ENCODE assay signal across 8 mouse cellular contexts in the genomic region with DNA sequence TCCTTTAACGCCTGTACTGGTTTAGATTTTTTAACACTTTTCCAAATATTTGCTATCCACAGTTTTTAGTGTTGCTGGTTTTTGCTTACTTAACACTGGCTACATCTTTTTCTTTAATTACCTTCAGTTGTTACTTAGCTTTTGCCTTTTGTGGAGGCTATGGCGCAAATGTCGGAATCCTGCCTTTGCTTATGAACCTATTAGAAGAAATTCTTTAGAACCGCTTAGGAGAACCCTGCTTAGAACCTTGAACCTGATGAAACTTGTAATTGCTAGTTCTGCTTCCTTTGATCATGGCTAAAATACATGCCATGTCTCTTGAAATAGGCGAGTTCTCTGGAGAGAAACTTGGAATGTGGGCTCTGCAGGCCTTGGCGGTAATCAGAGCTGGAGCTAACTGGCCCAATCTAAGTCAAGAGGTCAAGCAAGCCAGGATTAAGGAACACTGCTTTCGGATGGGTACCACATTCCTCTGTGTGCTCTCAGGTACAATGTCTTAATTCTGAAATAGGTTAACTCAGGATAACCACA. TPM values are rescaled to one million over a fixed set of nuclear protein-coding genes. Genes with fewer than 3 reads are reported as not detected.
DNase-seq lines count a peak whose midpoint lies in the region; ATAC-seq lines count a peak whose summit lies in the region.

No protein-coding gene starts in this region.

- peak overlapping the region; percentile 47 for H3K4me3 ChIP-seq in heart, embryonic 15.5 days
- H3K4me3 ChIP-seq in neural tube, embryonic 11.5 days (ENCODE audit: low read depth, low read length) = peak overlapping the region; percentile 36

- no peaks in the 10 kb centered on the region for H3K9me3 ChIP-seq in heart, embryonic 15.5 days (replicated peaks)
- H3K9me3 ChIP-seq in neural tube, embryonic 11.5 days (ENCODE audit: control insufficient read depth, low read length) = no peaks in the 10 kb centered on the region

- H3K27ac ChIP-seq in heart, embryonic 15.5 days = peak overlapping the region; percentile 77
- peak overlapping the region; percentile 76 for H3K27ac ChIP-seq in neural tube, embryonic 11.5 days (ENCODE audit: low read depth, low read length)

- intact Hi-C loops in left cerebral cortex, postnatal 10 days (cut with DNase I) = no loop called here

- ATAC-seq in heart, embryonic 15.5 days (replicated peaks; ENCODE audit: insufficient number of reproducible peaks, insufficient read depth, low FRiP score, low read depth) = no peak
- no peak for ATAC-seq in neural tube, embryonic 11.5 days (ENCODE audit: insufficient read depth, low FRiP score, low TSS enrichment)

- H3K27me3 ChIP-seq in heart, embryonic 15.5 days = no peaks in the 10 kb centered on the region
- H3K27me3 ChIP-seq in neural tube, embryonic 11.5 days (ENCODE audit: control insufficient read depth, insufficient read depth, low read length) = no peaks in the 10 kb centered on the region

- H3K9ac ChIP-seq in heart, embryonic 15.5 days = peak overlapping the region; percentile 61
- H3K9ac ChIP-seq in neural tube, embryonic 11.5 days (ENCODE audit: low read length) = peak overlapping the region; percentile 63

- 22% methylated on average over 7 of the region's 7 CpGs for WGBS in heart, embryonic 15.5 days
- 5% methylated on average over 7 of the region's 7 CpGs for WGBS in neural tube, embryonic 11.5 days

- H3K4me2 ChIP-seq in heart, embryonic 15.5 days = peak overlapping the region; percentile 73
- H3K4me2 ChIP-seq in neural tube, embryonic 11.5 days (ENCODE audit: low read depth) = peak overlapping the region; percentile 57

- H3K4me1 ChIP-seq in heart, embryonic 15.5 days (replicated peaks) = peaks cover 38% of the 10 kb centered on the region
- H3K4me1 ChIP-seq in neural tube, embryonic 11.5 days (ENCODE audit: control insufficient read depth, insufficient read depth, low read length) = peaks cover 6% of the 10 kb centered on the region; the same call in 1 of the 2 replicates

- no peaks in the 10 kb centered on the region for H3K36me3 ChIP-seq in heart, embryonic 15.5 days
- H3K36me3 ChIP-seq in neural tube, embryonic 11.5 days (ENCODE audit: control insufficient read depth, insufficient read depth, low read length) = no peaks in the 10 kb centered on the region

- DNase-seq in heart, adult 8-10 months (ENCODE audit: low spot score) = no peak
- peak; percentile 58 for DNase-seq in embryo, embryonic 11 days
- peak; percentile 57 for DNase-seq in induced T-regulatory cell, adult 2 months (ENCODE audit: low read depth)
- DNase-seq in neural tube, embryonic 11.5 days (ENCODE audit: low spot score) = peak; percentile 41
- no peak for DNase-seq in left cerebral cortex, postnatal 10 days (ENCODE audit: extremely low spot score in 1 of 2, low spot score in 2 of 2)
- DNase-seq in adrenal gland, postnatal 36 days = no peak
- DNase-seq in layer of hippocampus, postnatal 14 days (ENCODE audit: low spot score in 2 of 2) = no peak

RNA-seq across cellular contexts. Expression of gene Hist1h3d, which starts 0.9 kb away (rescaled TPM):
- polyA plus RNA-seq in heart, embryonic 15.5 days (2015; fragmentation: Nextera tagmentation; extraction: Ambion mirVana) = 2.0 and 2.2 TPM in 2 replicates
- 1 to 10 TPM; 1.1 to 4.0 (median 2.0) TPM for total RNA-seq in heart, adult 8-10 months (2022)
- 8.1 and 10.4 TPM in 2 replicates for polyA plus RNA-seq in neural tube, embryonic 11.5 days (2014; fragmentation: Nextera tagmentation; extraction: Ambion mirVana)
- total RNA-seq in left cerebral cortex, postnatal 10 days (2021) = 1 to 10 TPM; 8.4 to 9.1 TPM
- total RNA-seq in adrenal gland, postnatal 36 days (2021) = 1 to 10 TPM; 7.4 TPM
- total RNA-seq in layer of hippocampus, postnatal 14 days (2021) = 10 to 100 TPM; 11.1 to 12.1 TPM

RNA-seq across cellular contexts. Expression of gene Hist1h2ad, which starts 2.2 kb away (rescaled TPM):
- 1.2 and 1.6 TPM in 2 replicates for polyA plus RNA-seq in heart, embryonic 15.5 days (2015; fragmentation: Nextera tagmentation; extraction: Ambion mirVana)
- 1 to 10 TPM; 1.8 to 4.3 (median 2.7) TPM for total RNA-seq in heart, adult 8-10 months (2022)
- 0.90 and 4.0 TPM in 2 replicates for polyA plus RNA-seq in neural tube, embryonic 11.5 days (2014; fragmentation: Nextera tagmentation; extraction: Ambion mirVana)
- total RNA-seq in left cerebral cortex, postnatal 10 days (2021) = 1 to 10 TPM; 5.8 to 9.4 TPM
- total RNA-seq in adrenal gland, postnatal 36 days (2021) = 10 to 100 TPM in 1 of 2 experiments, 1 to 10 TPM in 1; 8.1 to 13.6 TPM
- 1 to 10 TPM; 1.1 to 9.9 TPM for total RNA-seq in layer of hippocampus, postnatal 14 days (2021)

RNA-seq across cellular contexts. Expression of gene Hist1h2bf, which starts 2.4 kb away (rescaled TPM):
- polyA plus RNA-seq in heart, embryonic 15.5 days (2015; fragmentation: Nextera tagmentation; extraction: Ambion mirVana) = 0.97 and 1.5 TPM in 2 replicates
- 10 to 100 TPM in 2 of 4 experiments, 1 to 10 TPM in 2; 5.9 to 13.7 (median 10.7) TPM for total RNA-seq in heart, adult 8-10 months (2022)
- 3.4 and 4.1 TPM in 2 replicates for polyA plus RNA-seq in neural tube, embryonic 11.5 days (2014; fragmentation: Nextera tagmentation; extraction: Ambion mirVana)
- 10 to 100 TPM; 38.1 to 39.3 TPM for total RNA-seq in left cerebral cortex, postnatal 10 days (2021)
- 10 to 100 TPM; 34.6 to 44.5 TPM for total RNA-seq in adrenal gland, postnatal 36 days (2021)
- 10 to 100 TPM; 32.6 to 42.1 TPM for total RNA-seq in layer of hippocampus, postnatal 14 days (2021)

RNA-seq across cellular contexts. Expression of gene Hist1h4d, which starts 5.0 kb away (rescaled TPM):
- polyA plus RNA-seq in heart, embryonic 15.5 days (2015; fragmentation: Nextera tagmentation; extraction: Ambion mirVana) = 48.2 and 53.2 TPM in 2 replicates
- 10 to 100 TPM; 42.4 to 50.0 (median 46.1) TPM for total RNA-seq in heart, adult 8-10 months (2022)
- polyA plus RNA-seq in neural tube, embryonic 11.5 days (2014; fragmentation: Nextera tagmentation; extraction: Ambion mirVana) = 89.4 and 91.9 TPM in 2 replicates
- 100 to 1,000 TPM; 134 to 145 TPM for total RNA-seq in left cerebral cortex, postnatal 10 days (2021)
- total RNA-seq in adrenal gland, postnatal 36 days (2021) = 100 to 1,000 TPM; 159 to 164 TPM
- total RNA-seq in layer of hippocampus, postnatal 14 days (2021) = 100 to 1,000 TPM; 128 to 149 TPM

RNA-seq across cellular contexts. Expression of gene Hist1h2bg, which starts 5.2 kb away (rescaled TPM):
- 4.3 and 4.6 TPM in 2 replicates for polyA plus RNA-seq in heart, embryonic 15.5 days (2015; fragmentation: Nextera tagmentation; extraction: Ambion mirVana)
- total RNA-seq in heart, adult 8-10 months (2022) = 10 to 100 TPM; 18.1 to 34.4 (median 24.0) TPM
- polyA plus RNA-seq in neural tube, embryonic 11.5 days (2014; fragmentation: Nextera tagmentation; extraction: Ambion mirVana) = 6.9 and 10.2 TPM in 2 replicates
- total RNA-seq in left cerebral cortex, postnatal 10 days (2021) = 100 to 1,000 TPM in 1 of 2 experiments, 10 to 100 TPM in 1; 94.0 to 103 TPM
- total RNA-seq in adrenal gland, postnatal 36 days (2021) = 100 to 1,000 TPM; 105 to 116 TPM
- total RNA-seq in layer of hippocampus, postnatal 14 days (2021) = 10 to 100 TPM; 93.3 to 96.2 TPM

Comparison
In these comparisons a context has a peak if more than half of its experiments do, and no peak if none do; other contexts are left out.
1. DNase-seq: peak in embryo, embryonic 11 days (single experiment), induced T-regulatory cell, adult 2 months (single experiment) and neural tube, embryonic 11.5 days (single experiment); none in heart, adult 8-10 months (single experiment), left cerebral cortex, postnatal 10 days (0 of 2), adrenal gland, postnatal 36 days (0 of 2) and layer of hippocampus, postnatal 14 days (0 of 2).